Mouse (Mus musculus) spleen, embryonic (tissue): ENCODE measurements around the gene Lhfpl3.

Experiments
- CTCF ChIA-PET: fragments of 350-600 bp; sonication (Branson Sonifier 250); formaldehyde crosslinking; loops from one replicate; lab custom pipeline; 2022; lab: Charles Lee

The Lhfpl3 gene

DNA sequence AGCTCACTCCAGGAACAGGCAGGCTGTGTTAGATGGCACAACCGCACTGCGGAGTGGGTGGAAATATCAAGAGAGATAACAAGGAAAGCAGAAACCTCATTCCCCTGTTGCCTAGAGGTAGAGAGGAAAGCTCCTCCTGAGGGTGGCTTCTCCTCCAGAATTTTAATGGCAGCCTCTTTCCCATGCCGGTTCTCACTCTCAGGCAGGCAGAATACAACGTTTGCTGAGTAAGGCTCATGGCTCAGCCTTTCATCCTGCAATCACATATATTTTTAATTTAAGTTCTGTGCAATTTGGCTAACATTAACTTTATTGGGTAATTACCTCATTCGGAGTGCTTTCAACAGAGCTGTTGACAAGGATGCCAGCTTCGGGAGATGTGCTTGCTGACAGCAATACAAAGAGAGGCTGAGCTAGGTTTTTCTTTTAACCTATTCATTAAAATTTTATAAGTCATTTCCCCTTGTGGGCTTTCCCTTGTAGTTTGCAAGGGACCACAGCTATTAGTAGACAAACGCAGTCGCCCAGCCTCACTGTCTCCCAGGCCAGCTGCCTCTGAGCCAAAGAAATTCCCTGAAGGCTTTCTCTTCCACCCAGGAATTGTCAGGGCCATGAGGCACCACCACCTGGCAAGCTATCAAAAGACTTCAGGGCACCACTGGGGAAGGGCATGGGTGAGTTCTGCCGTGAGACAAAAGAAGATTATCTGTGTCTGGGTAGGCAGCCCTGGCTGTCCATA lies 394.5 kb downstream of the Lhfpl3 start:
- CTCF ChIA-PET: no interaction called here

DNA sequence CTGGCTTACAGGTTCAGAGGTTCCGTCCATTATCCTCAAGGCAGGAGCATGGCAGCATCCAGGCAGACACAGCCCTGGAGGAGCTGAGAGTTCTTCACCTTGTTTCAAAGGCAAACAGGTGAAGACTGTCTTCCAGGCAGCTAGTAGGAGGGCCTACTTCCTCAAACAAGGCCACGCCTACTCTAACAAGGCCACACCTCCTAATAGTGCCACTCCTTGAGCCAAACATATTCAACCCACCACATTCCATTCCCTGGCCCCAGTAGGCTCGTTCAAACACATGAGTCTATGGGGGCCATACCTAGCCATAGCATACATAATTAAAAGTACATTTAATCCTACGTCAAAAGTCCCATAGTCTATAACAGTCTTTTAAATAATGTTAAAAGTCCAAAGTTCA lies 407.4 kb downstream of the Lhfpl3 start:
- CTCF ChIA-PET: no interaction called here

DNA sequence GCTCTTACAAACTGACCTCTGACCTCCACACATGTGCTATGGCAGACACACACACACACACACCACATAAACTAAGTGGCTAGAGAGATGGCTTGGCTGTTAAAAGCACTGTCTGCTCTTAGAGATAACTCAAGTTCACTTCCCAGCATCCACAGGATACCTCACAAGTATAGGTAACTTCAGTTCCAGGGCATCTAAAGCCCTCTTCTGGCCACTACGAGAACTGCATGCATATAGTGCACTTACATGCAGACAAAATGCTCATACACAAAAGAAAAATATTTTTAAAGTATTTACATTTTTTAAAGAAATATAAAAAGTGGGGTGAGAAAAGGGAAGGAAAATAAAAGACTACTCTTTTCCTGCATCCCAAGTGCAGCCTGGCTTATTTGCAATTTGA lies 408.6 kb downstream of the Lhfpl3 start:
- CTCF ChIA-PET: no interaction called here

DNA sequence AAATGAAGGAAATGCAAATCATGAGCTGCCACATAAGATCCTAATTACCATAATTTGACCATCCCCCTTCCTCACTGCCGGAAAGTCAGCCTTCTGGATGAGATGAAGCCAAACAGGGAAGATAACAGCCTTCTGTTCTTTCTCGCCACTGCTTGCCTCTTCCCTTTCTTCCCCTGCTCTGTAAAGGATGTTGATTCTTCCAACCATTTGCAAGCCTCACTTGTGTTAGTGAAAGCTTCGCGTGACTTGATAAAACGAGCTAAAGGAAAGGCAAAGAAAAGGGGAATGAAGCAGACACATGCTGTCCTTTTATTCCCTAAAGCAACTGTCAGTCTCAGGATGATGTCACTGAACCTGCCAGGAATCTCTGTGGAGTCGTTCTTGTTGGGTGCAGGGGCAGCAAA lies 420.1 kb downstream of the Lhfpl3 start:
- CTCF ChIA-PET: no interaction called here

DNA sequence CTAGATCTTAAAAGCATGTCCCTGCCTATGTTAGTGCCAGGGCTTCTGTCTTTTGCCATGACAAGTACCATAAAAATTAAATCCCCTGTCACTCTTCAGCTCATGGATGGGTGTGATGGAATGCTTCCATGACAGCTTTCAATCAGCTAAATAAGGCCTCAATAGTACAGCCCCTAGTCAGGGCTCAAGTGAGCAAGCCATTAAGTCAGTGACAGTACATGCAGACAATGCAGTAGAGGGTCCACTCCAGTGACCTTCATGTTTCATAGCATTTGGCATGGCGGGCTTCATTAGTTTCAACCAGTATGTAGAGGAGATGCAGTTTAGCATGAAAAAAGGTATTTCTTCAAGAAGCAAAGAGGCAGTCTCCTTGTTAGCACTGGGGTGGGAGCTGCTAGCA lies 420.8 kb downstream of the Lhfpl3 start:
- CTCF ChIA-PET: no interaction called here

DNA sequence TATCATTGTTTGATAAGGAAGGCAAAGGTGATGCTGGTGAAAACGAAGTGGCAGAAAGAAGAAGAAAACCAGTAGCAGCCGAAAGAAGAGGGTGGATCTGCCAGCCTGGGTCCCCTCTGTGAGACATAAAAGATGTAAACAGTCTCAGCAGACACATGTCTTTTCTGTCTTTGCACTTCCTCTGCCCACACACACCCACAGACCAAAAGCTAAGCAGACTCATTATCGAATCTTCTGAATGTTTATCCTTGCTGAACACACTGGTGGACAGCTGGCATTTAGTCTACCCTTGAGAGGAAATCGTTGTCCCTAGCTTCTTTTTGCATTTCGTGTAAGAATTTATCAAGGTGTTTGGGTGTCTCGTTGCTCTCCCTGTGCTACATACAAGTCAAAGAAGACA lies 443.8 kb downstream of the Lhfpl3 start:
- CTCF ChIA-PET: no interaction called here

DNA sequence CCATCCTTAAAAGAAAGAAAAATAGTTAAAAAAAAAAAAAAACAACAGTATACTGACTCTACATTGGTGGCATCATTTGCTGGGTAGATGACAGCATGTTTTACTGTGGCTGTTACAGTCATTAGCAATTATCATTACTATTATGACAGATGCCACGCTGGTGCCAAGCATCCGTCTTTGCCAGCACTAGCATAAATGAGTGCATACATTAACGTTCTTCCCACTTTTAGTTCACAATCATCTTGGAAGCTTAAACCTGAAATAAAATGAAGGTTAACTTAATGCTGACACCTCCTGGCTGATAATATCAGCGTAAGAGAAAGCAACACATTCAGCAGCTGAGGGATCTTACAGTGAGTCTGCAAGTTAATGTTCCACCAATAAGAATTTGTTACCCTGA lies 451.0 kb downstream of the Lhfpl3 start:
- CTCF ChIA-PET: no interaction called here

DNA sequence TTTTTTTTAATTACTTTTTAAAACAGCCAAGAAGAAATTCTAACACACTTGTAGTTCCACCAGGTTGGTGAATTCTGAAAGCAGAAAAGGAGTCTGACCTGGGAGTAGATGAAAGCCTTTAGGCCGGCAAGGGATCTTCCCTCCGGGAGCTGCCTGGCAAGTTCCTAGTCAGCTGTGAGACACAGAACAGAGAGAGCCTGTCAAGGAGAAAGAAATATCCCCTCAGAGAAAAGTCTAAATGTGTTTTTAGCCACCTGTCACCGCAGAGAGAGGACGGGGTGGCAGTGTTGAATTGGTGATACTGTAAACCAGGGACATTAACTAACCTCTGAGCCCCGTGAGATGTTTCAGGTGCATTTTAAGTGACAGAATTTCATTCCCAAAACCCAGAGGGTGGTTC lies 467.2 kb downstream of the Lhfpl3 start:
- CTCF ChIA-PET: no interaction called here

DNA sequence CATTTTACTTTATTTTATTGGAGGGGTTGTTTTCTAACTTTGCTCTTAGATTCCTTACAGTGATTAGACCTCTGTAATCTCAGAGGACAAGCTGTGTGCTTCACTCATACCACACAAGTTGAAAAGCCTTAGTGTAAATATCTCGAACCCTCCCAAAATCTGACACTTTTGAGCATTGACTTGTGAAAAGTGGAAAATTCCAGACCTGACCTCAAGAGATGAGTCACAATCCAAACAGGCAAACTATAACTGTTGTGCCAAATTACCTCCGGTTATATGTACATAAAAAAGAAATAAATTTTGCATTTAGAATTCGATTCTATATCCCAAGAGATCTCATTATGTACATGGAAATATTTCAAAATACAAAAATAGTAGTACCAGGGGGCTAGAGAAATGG lies 468.8 kb downstream of the Lhfpl3 start:
- CTCF ChIA-PET: no interaction called here

DNA sequence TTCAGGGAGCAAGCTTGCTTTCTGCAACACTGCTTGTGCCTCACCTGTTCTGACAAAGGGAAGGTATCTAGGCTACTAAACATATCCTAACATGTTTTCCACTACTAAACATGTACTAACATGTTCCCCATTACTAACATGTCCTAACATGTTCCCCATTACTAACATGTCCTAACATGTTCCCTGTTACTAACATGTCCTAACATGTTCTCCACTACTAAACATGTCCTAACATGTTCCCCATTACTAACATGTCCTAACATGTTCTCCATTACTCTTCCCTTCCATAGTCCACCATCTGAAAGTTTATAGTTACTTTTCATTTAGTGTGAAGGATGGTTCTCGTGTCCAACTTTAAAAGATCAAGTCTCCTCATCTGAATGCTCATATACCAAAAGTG lies 473.8 kb downstream of the Lhfpl3 start:
- CTCF ChIA-PET: no interaction called here

DNA sequence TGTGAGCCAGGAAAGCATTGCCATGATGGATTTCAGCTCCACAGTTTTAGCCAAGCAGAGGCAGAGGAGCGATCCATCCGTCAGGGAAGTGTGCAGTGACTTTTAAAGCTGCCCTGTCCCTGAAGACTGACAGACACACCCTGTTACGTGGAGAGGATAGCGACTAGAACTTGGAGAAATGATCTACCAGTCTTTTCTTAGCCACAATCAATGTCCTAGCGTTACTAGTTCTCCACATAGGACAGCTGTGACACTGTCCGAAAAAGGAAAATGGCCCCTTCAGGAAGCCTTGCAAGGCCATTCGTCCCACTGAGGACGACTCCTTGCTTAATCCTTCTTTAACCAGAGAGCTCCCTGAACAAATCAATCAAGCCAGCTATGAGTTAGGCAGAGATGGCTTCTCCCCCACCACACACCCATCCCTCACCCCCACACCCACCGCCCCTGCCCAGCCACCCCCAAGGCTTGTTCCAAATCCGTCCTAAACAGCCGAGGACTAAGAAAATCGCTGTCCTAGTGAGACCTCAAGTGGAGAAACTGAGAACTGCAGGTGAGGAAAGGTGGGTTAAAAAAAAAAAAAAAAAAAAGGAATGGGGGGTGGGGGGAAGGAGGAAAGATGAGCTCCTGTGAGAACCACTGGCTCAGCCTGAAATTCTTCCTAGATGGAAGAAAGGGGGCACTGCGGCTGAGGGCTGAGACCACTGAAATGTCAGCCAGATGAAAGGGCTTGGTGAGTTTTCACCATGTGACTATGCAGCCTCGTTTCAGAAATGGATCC lies 479.1 kb downstream of the Lhfpl3 start:
- CTCF ChIA-PET: interaction anchor here (0.6 to 0.7 kb wide), 5 partner anchors 22 to 1797 kb away, joined by 4 to 11 read pairs (median 7); no protein-coding TSS in a partner anchor

DNA sequence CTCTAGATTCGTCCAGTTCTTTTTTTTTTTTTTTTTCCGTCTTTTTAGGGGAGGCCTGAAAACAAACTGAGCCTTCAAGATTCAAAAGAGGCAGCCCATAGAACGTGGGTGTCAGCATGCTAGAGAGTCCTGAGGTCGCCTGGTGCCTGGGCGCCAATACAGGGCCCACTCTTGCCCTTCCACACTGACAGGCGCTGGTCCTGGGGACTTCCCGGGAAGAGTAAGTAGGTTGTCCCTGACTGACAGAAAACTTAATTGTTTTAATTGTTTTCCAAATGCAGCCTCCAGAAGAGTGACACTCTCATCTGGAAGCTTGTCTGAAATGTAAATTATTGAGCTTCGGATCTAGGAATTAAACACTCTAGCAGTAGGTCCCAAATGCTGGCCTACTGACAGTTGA lies 479.8 kb downstream of the Lhfpl3 start:
- CTCF ChIA-PET: interaction anchor here (0.6 to 0.7 kb wide), 5 partner anchors 22 to 1797 kb away, joined by 4 to 11 read pairs (median 7); no protein-coding TSS in a partner anchor

DNA sequence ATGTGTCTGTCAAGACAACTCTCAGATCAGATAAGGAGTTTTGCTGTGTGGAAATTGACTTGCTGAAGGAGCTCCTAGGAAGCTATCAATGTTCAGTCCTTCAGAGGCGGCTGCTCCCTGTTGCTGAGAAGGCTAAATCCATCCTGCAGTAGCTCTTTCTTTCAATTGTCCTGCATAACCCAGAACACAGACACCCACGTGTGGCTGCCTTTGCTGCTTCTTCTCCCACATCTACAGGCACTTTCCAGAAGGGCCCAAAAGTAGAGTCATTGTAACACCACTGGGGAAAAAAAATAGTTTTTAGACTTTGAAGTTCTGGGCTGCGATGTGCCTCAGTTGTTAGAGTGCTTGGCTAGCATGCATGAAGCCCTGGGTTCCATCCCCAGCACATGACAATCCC lies 480.9 kb downstream of the Lhfpl3 start:
- CTCF ChIA-PET: no interaction called here

DNA sequence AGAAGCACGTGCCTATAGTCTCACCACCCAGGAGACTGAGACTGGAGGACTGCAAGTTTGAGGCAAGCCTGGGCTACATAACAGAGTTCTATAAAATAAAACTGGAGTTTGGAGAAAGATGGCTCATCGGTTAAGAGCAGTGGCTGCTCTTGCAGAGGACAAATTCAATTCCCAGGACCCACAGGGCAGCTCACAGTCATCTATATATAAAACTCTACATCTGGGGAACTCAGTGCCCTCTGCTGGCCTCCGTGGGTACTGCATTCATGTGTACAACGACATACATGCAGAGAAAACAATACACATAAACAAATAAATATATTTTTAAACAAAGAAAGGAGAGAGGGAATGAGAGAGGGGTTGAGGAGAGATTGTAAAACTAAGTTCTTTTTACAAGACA lies 501.1 kb downstream of the Lhfpl3 start:
- CTCF ChIA-PET: interaction anchor here (0.6 kb wide), 1 partner anchor 22 kb away, joined by 4 read pairs; no protein-coding TSS in a partner anchor

DNA sequence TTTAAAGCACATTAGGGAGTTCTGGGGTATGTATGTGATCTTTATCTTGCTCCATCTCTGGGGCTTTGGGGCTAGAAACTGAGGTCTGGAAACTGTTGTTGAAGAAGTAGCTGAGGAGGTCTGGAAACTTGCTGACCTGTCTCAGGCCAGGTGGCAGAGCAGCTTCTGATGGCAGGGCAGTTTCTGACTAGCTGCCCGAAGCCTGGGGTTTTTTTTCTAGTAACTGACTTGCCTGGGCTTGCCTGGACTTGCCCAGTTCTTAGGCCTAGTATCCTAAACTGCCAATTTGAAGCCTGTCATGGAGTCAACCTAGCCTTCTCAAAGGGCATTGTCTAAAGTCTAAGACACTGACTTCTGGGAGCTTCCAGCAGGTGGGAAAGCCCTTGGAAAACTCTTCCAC lies 501.9 kb downstream of the Lhfpl3 start:
- CTCF ChIA-PET: interaction anchor here (0.6 kb wide), 2 partner anchors 22 to 196 kb away, joined by 3 to 4 read pairs; no protein-coding TSS in a partner anchor

DNA sequence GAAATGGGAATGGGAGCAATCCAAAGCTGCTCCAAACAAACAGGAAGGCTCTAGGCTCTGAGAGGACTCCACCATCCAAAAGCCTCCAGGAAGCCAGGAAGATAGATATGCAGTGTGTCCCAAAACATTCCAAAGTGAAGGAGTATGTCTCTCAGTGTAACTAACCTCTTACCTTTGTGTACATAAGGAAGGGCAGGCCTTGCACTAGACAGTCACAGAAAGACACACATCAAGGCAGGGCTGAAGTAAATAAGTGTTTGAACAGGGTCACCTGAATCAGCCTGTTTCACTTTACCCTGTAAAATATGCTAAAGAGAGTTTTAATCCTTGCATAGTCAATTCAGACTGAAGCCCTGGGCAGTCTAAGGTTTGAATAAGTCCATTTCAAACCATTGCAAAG lies 502.4 kb downstream of the Lhfpl3 start:
- CTCF ChIA-PET: no interaction called here

DNA sequence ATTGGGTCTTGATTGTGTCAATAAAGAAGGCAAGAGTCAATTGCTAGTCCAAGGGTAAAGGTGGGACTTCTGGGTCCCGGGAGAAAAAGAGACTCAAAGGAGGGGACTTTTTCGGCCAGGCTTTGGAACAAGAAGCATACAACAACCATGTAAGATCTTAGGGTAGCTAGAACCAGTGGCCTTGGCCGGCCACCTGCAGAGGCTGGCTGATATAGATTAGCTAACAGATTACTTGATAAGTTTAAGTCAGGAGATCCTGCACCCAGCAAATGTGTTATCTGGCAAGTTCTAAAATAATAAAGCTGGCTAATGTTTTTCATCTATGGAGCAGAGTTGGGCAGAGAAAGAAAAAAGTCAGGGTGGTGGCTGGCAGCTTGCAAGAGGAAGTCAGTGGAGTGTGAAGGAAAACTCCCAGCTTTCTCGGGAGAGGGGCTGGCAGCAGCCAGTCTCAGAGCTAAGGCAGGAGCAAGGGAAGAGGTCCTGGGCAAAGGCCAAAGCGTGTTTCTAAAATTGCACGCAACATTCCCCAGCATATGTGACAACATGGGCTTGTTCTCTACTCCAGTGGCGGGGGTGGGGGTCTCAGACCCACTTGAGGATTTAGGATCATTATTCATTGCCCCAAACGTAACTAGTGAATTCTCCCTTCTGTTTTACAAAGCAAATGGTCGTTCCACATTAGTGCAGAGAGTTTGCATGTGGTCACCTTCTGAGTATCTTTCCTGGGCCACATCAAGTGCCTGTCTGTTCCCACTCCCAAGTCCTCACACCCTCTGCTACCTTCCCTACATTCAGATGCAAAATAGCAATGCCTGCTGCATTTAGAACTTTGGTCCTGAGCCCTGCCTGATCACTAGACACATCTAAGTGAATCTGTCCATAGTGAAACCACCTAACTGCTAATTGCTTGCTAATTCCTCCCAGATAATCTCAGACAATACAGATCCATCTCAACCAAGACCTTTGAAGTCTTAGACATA lies 504.3 kb downstream of the Lhfpl3 start:
- CTCF ChIA-PET: no interaction called here

DNA sequence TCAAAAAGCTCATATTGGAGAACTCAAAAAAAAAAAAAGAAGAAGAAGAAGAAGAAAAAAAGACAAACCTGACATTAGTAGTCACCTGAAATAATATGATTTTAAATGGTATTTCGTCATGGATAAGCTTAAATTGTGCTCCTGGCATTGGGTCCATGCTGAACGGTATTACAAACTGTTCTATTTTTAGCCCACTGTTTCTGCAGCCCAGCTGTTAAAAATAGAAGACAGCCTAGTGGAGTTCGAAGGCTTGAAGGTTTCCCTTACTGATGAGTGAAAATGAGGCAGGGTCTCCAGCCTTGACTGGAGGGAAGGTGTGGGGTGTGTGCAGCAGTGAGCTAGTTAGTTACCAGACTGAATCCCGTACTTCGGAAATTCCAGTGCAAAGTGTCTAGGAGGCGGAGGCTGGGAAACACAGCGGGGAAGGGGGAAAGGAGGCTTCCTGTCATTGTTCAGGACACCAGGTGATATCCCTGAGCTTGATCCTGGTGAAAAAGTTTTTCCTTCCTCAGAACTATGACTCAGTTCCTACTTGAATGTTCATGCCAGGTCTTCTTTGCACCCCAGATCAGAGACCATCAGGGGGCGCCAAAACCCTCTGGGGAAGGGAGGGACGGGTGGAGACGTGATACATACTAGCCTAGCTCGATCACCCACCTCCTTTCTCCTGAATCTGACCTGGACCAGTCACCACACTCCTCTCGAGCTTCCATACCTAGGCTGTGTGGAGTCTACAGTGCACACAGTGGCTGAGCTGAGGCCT lies 505.8 kb downstream of the Lhfpl3 start:
- CTCF ChIA-PET: interaction anchor here (0.5 to 0.7 kb wide), 3 partner anchors 29 to 376 kb away, joined by 3 to 4 read pairs (median 3); no protein-coding TSS in a partner anchor

DNA sequence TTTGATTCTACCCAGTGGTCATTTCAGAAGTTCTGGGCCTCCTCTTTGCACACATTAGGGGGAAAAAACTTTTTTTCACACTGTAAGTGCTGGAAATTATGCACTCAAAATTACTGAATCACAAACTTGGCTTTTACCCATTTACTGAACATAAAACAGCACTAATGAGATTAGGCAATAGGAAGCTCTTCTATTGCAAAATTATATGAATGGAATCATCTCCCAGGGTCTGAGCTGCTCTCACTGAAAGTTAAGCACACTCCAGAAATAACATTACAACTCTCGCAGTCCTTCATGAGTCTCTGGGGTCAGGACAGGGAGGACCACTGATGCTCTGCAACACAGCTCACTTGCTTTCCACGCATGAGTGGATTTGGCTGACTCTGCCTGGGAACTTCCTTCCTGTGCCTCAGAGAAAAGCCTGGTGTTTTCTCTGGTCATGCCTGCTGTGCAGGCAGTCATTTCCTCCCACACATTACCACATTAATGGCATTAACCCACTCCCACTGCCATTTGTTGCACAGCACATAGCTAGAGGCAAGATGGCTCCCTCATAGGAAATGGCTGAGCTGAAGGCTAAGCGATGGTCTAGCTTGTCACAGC lies 510.1 kb downstream of the Lhfpl3 start:
- CTCF ChIA-PET: no interaction called here

DNA sequence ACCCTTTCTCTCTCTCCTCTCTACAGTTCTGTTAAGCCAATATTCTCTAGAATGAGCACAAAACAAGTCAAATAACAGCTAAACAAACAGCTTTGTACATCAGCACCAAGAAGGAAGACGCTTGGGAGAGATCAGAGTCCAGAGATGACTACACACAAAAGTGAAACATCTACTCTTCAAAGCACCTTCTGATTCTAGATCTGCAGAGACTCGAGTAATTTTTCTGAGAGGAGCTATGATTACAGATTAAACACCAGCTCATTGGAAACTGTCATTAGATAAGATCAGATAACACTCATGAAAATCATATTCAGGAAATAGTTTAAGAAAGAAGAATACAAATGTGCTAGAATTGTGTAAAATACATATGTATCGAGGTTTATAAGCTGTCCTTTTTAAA lies 527.5 kb downstream of the Lhfpl3 start:
- CTCF ChIA-PET: no interaction called here
